Mouse (Mus musculus): ENCODE results near the gene Ankrd11.

Gene Ankrd11

GRCm38 (mm10) chr8:122847829-122848561 lies 194.1 kb downstream of the Ankrd11 start, which contains the start of gene Cdh15:
Gene Cdh15, plus strand, starts transcription at chr8:122847966.
- peak; percentile 70 for DNase-seq (ENCODE audit: low spot score)

- DNase-seq (ENCODE audit: low spot score): no peak
Measured at GRCm38 (mm10) chr8:122845662-122846061, 196.4 kb downstream of the Ankrd11 start.

DNA sequence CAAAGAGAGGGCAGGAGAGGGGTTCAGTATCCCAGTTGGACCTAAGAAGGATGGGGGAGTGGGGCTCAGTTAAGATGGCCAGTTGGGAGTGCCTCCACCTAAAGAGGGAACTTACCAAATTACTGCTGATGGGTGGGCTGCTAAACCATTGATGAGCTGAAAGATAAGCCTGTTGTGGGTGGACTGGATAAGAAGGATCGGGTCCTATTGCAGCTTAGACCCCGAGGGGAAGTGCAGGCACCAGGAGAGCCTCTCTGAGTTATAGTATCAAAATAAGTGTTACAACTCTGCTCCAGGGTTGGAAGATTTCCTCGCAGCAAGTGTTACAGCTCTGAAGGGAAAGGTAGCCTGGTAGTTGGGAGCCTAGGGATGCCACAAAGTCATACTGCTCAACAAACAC lies 197.9 kb downstream of the Ankrd11 start:
- no peak for DNase-seq (ENCODE audit: low spot score)

DNA sequence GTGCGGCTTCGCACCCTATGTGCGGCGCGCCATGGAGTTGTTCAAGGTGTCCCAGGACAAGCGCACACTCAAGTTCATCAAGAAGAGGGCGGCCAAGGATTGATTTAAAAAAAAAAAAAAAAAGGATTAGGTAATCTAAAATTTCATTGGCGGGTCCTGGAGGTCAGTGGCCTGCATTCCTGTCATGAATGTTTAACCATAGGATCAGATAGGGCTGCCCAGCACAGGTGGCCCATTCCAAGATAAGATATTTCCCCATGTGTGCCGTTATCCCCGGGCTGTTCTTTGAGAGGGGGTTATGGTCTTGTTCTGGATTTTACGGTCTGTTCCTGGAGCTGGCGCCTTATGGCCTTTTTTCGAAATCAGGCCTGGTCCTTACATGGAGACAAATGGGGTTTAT lies 205.4 kb downstream of the Ankrd11 start:
- no peak for DNase-seq (ENCODE audit: low spot score)

- no peak for DNase-seq (ENCODE audit: low spot score)
Measured at GRCm38 (mm10) chr8:122836199-122836598, 205.9 kb downstream of the Ankrd11 start.

DNA sequence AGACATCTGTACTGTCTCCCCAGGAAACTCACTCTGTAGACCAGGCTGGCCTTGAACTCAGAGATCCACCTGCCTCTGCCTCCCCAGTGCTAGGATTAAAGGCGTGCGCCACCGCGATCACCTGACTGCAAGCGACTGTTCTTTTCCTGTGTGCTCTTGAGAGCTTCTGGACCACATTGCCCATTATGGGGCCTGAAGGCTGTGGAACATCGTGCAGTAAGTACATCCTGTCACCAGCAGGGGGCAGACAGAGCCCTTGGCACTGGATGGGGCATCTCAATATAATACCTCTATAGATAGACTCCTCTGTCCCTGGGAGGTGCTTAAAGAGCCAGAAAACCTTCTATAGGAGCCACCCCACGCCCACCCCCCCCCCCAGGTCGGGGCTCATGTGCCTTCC lies 207.1 kb downstream of the Ankrd11 start:
- peak; percentile 90 for DNase-seq (ENCODE audit: low spot score)

GRCm38 (mm10) chr8:122834416-122834815 lies 207.7 kb downstream of the Ankrd11 start:
- DNase-seq (ENCODE audit: low spot score): no peak

All from retina, embryonic 14.5 days (tissue).